Mouse (Mus musculus) neural tube, embryonic 13.5 days (tissue): ENCODE measurements around the gene Dnpep. TPM values are rescaled to one million over a fixed set of nuclear protein-coding genes. Genes with fewer than 3 reads are reported as not detected.

Experiments used
- ATAC-seq: fragments of 200-750 bp; cut with Nextera tagmentation; 2 replicates; pipeline ENCODE4 v1.8.0; 2017; ENCODE audit warnings: low read depth, mild to moderate bottlenecking, moderate TSS enrichment, moderate library complexity
- H3K27ac ChIP-seq: fragments of 300-500 bp; sonication (generic); replicated peaks from 2 replicates; pipeline ENCODE4 v1.5.1; 2015; ENCODE audit warnings: moderate library complexity, mild to moderate bottlenecking, inconsistent platforms
- H3K27me3 ChIP-seq: fragments of 300-500 bp; sonication (generic); 2 replicates; pipeline ENCODE4 v1.6.1; 2015; ENCODE audit warnings: mild to moderate bottlenecking, inconsistent platforms
- H3K36me3 ChIP-seq: fragments of 300-500 bp; sonication (generic); 2 replicates; pipeline ENCODE4 v1.6.1; 2015; ENCODE audit warnings: mild to moderate bottlenecking, inconsistent platforms
- H3K4me1 ChIP-seq: fragments of 300-500 bp; sonication (generic); replicated peaks from 2 replicates; pipeline ENCODE4 v1.6.1; 2015; ENCODE audit warnings: inconsistent platforms
- H3K4me2 ChIP-seq: fragments of 300-500 bp; sonication (generic); 2 replicates; pipeline ENCODE4 v1.6.1; 2015; ENCODE audit warnings: inconsistent platforms, mild to moderate bottlenecking, moderate library complexity
- H3K4me3 ChIP-seq: fragments of 300-500 bp; sonication (generic); 2 replicates; pipeline ENCODE4 v1.5.1; 2015; ENCODE audit warnings: mild to moderate bottlenecking, inconsistent platforms
- H3K9ac ChIP-seq: fragments of 300-500 bp; sonication (generic); 2 replicates; pipeline ENCODE4 v1.6.1; 2015; ENCODE audit warnings: moderate library complexity, mild to moderate bottlenecking, inconsistent platforms
- H3K9me3 ChIP-seq: fragments of 300-500 bp; sonication (generic); 2 replicates; pipeline ENCODE4 v1.6.1; 2016; ENCODE audit warnings: inconsistent platforms
- WGBS: fragments of 180-500 bp; shearing (Covaris S2); methylation state at CpG from one replicate; pipeline ENCODE4 v1.1.7; 2015; 5-methylcytosine and 5-hydroxymethylcytosine counted together
- polyA plus RNA-seq: library from polyadenylated mRNA; unstranded; fragments of >200 nt; fragmentation: Nextera tagmentation; extraction: Ambion mirVana; gene quantifications from 2 replicates; pipeline ENCODE4 v1.2.1, GENCODE M21; 2015

Dnpep gene
- polyA plus RNA-seq, 1 experiment from 2014 or later: 187 TPM

- H3K27me3 ChIP-seq: peaks cover 14% of the 10 kb centered on the region
- no peaks in the 10 kb centered on the region for H3K36me3 ChIP-seq
- H3K4me1 ChIP-seq: peaks cover 20% of the 10 kb centered on the region
- H3K4me2 ChIP-seq: peak overlapping the region; percentile 20; the same call in 1 of the 2 replicates
- no peak overlapping the region for H3K27ac ChIP-seq
- WGBS: 35% methylated on average over 20 of the region's 20 CpGs
- no peak overlapping the region for H3K4me3 ChIP-seq
- no peak for ATAC-seq
- no peaks in the 10 kb centered on the region for H3K9me3 ChIP-seq
- H3K9ac ChIP-seq: no peak overlapping the region; the same call in 1 of the 2 replicates
Measured at GRCm38 (mm10) chr1:75345036-75345935, 27.5 kb upstream of the Dnpep start.

DNA sequence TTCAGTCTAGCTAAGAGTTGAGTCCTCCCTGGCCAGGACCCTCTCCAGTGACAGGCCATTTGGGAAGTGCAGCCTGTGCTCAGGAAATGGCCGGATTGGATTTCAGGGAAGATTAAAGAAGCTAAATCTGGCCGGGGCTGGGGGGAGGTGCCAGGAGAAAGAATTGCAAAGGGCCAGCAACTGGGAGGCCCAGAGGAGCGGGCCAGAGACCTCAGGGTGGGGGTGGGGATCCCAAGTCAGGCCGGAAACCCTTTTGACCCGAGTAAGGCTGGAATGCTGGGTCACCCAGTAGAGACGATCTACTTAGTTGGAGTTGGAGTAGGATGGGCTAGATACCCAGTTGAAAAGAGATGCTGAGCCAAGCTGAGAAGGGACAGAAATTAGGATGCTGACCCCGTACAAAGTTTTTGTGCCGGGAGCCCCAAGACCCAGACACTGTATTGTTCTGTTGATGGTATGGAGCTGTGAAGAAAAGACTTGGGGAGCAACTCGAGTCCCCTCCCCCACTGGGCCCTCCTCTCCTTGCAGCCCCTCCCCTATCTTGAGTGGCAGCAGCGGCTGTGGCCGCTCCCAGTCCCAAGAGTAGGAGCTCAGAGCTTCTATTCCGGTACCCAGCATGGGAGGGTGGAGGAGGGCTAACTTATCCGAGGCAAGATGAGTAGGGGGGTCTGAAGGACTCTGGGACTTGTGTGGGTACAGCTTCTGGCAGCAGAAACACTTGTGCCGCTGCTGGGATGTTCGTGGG lies 26.7 kb upstream of the Dnpep start:
- H3K27me3 ChIP-seq: peaks cover 14% of the 10 kb centered on the region
- H3K4me1 ChIP-seq: peaks cover 26% of the 10 kb centered on the region
- WGBS: 4% methylated on average over 15 of the region's 15 CpGs
- peak overlapping the region; percentile 20; the same call in 1 of the 2 replicates for H3K4me2 ChIP-seq
- H3K9me3 ChIP-seq: no peaks in the 10 kb centered on the region
- ATAC-seq: peak; percentile 28; the same call in 1 of the 2 replicates
- no peak overlapping the region for H3K27ac ChIP-seq
- H3K4me3 ChIP-seq: no peak overlapping the region
- H3K9ac ChIP-seq: no peak overlapping the region
- no peaks in the 10 kb centered on the region for H3K36me3 ChIP-seq

DNA sequence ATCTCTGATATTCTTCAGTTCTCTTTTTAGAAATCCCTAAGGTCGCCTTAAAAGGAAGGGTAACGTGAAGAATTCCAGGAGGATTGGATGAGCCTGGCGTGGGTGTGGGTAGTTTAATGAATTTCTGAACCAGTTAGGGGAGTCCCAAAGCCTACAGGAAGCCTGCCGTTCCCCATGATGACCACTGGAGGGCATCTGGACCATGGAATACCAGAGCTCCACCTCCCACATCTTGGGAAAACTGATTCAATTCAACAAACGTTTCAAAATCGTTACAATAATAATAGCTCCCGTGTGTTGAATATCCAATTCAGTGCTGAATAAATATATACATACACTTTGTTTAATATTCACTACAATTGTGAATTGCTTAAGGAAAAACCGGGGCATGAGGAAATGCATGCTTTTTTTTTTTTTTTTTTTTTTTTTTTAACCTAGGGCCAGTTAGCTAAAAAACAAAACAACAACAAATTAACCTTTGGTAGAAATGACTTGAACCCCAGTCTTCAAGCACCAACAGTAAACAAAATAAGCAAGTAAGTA lies 25.2 kb upstream of the Dnpep start:
- H3K9ac ChIP-seq: no peak overlapping the region
- H3K9me3 ChIP-seq: no peaks in the 10 kb centered on the region
- H3K4me2 ChIP-seq: no peak overlapping the region
- WGBS: 1% methylated on average over 8 of the region's 8 CpGs
- H3K36me3 ChIP-seq: no peaks in the 10 kb centered on the region
- no peak overlapping the region for H3K4me3 ChIP-seq
- peaks cover 14% of the 10 kb centered on the region for H3K27me3 ChIP-seq
- H3K27ac ChIP-seq: no peak overlapping the region
- no peak for ATAC-seq
- H3K4me1 ChIP-seq: peaks cover 41% of the 10 kb centered on the region

- Histone ChIP-seq H3K4me2 (no peak overlapping the region), H3K4me3 (no peak overlapping the region), H3K36me3 (no peaks in the 10 kb centered on the region), H3K27ac (no peak overlapping the region), H3K9ac (no peak overlapping the region), H3K4me1 (peaks cover 48% of the 10 kb centered on the region), H3K27me3 (peaks cover 7% of the 10 kb centered on the region), H3K9me3 (no peaks in the 10 kb centered on the region)
- ATAC-seq: no peak
- WGBS: 65% methylated on average over 2 of the region's 2 CpGs
Measured at GRCm38 (mm10) chr1:75340519-75340918, 22.7 kb upstream of the Dnpep start.

GRCm38 (mm10) chr1:75339337-75339736 lies 21.5 kb upstream of the Dnpep start:
- 0 out of 2 replicates have a peak, but pooled peaks have one; percentile 19 for ATAC-seq
- 15% methylated on average over 9 of the region's 9 CpGs for WGBS

GRCm38 (mm10) chr1:75338091-75338694 lies 20.4 kb upstream of the Dnpep start:
- Histone ChIP-seq H3K4me1 (peaks cover 33% of the 10 kb centered on the region), H3K27me3 (no peaks in the 10 kb centered on the region), H3K4me2 (peak overlapping the region; percentile 26; the same call in 1 of the 2 replicates), H3K4me3 (no peak overlapping the region), H3K9me3 (no peaks in the 10 kb centered on the region), H3K9ac (peak overlapping the region; percentile 55), H3K36me3 (no peaks in the 10 kb centered on the region), H3K27ac (peak overlapping the region; percentile 75)
- peak; percentile 48 for ATAC-seq
- WGBS: 6% methylated on average over 11 of the region's 11 CpGs

More at GRCm38 (mm10) chr1:75339337-75339736, 21.5 kb upstream of the Dnpep start:
- Histone ChIP-seq H3K4me2 (no peak overlapping the region), H3K27ac (peak overlapping the region; percentile 75), H3K9me3 (no peaks in the 10 kb centered on the region), H3K4me1 (peaks cover 36% of the 10 kb centered on the region), H3K9ac (peak overlapping the region; percentile 39; the same call in 1 of the 2 replicates), H3K4me3 (no peak overlapping the region), H3K36me3 (no peaks in the 10 kb centered on the region), H3K27me3 (no peaks in the 10 kb centered on the region; the same call in 1 of the 2 replicates)

DNA sequence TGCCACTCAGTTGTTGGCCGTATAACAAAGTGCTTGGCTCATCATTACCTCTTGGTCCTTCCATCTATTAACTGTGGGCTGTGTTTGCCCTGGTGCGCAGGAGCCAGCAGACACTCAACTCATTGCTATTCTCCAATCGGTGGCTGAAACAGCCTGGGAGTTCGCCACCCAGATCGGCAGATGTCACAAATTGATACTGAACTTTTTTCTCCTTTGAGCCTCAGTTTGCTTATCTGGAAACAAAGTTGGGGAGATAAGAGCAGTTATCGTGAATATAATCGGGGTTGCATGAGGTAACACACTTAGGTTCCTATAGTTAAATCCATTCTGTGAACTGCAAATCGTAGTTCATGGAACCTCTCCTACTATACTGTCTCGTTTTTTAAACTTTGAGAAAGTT lies 19.3 kb upstream of the Dnpep start:
- Histone ChIP-seq H3K4me3 (no peak overlapping the region), H3K27me3 (no peaks in the 10 kb centered on the region), H3K9me3 (no peaks in the 10 kb centered on the region), H3K9ac (no peak overlapping the region), H3K4me1 (peaks cover 33% of the 10 kb centered on the region), H3K27ac (no peak overlapping the region), H3K36me3 (no peaks in the 10 kb centered on the region), H3K4me2 (no peak overlapping the region)
- 55% methylated on average over 9 of the region's 9 CpGs for WGBS
- no peak for ATAC-seq

- no peaks in the 10 kb centered on the region for H3K9me3 ChIP-seq
- H3K4me1 ChIP-seq: peaks cover 33% of the 10 kb centered on the region
- H3K36me3 ChIP-seq: no peaks in the 10 kb centered on the region
- no peak overlapping the region for H3K27ac ChIP-seq
- no peak overlapping the region for H3K4me2 ChIP-seq
- ATAC-seq: no peak
- H3K4me3 ChIP-seq: no peak overlapping the region
- H3K27me3 ChIP-seq: no peaks in the 10 kb centered on the region
- no peak overlapping the region for H3K9ac ChIP-seq
- 60% methylated on average over 3 of the region's 3 CpGs for WGBS
Measured at GRCm38 (mm10) chr1:75336461-75336860, 18.7 kb upstream of the Dnpep start.

- Histone ChIP-seq H3K9me3 (0 out of 2 replicates have a peak, but pooled peaks cover 4% of the 10 kb centered on the region), H3K4me1 (no peaks in the 10 kb centered on the region), H3K27ac (no peak overlapping the region), H3K36me3 (no peaks in the 10 kb centered on the region), H3K27me3 (no peaks in the 10 kb centered on the region), H3K4me2 (no peak overlapping the region), H3K4me3 (no peak overlapping the region), H3K9ac (no peak overlapping the region)
- no peak for ATAC-seq
- WGBS: 85% methylated on average over 1 of the region's 1 CpGs
Measured at GRCm38 (mm10) chr1:75331271-75331670, 13.5 kb upstream of the Dnpep start.

DNA sequence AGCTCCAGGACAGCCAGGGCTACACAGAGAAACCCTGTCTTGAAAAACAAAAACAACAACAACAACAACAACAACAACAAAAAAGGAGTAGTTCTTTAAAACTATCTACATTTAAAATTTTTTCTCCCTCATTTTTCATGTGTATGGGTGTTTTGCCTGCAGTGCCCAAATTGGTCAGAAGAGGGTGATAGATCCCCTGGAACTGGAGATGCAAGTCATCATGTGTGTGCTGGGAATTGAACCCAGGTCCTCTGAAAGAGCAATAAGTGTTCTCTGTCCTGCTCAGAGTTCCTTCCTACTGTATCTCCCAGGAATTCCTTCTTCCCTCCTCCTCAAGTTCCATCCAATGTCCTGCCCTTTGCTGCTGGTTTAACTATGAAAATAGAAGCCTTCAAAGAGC lies 9.7 kb upstream of the Dnpep start:
- 0 out of 2 replicates have a peak, but pooled peaks cover 4% of the 10 kb centered on the region for H3K9me3 ChIP-seq
- H3K4me3 ChIP-seq: no peak overlapping the region
- H3K36me3 ChIP-seq: no peaks in the 10 kb centered on the region
- no peak for ATAC-seq
- no peak overlapping the region for H3K9ac ChIP-seq
- no peaks in the 10 kb centered on the region for H3K4me1 ChIP-seq
- no peak overlapping the region for H3K4me2 ChIP-seq
- no peak overlapping the region for H3K27ac ChIP-seq
- no peaks in the 10 kb centered on the region for H3K27me3 ChIP-seq

DNA sequence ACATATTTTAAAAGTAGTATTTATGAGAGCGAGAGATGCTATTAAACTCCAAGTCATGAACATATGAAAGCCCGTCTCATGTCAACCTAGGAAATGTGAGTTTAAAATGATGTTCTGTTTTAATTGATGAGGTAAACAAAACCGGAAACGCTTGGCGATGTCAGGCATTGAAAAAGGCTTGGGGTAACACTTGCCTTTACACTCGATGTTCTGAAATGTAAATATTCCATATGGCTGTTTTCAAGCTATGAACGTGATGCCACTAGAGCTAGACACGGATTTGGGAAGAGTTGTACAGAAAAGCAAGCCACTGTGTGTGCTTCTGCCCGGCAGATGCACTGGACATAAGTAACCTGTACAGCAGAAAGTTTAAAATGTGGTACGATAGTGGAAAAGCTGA lies 1.4 kb upstream of the Dnpep start:
- H3K4me1 ChIP-seq: peaks cover 11% of the 10 kb centered on the region
- no peak overlapping the region for H3K9ac ChIP-seq
- H3K27ac ChIP-seq: no peak overlapping the region
- H3K4me2 ChIP-seq: no peak overlapping the region
- H3K27me3 ChIP-seq: no peaks in the 10 kb centered on the region
- no peak overlapping the region for H3K4me3 ChIP-seq
- no peak for ATAC-seq
- WGBS: 91% methylated on average over 10 of the region's 10 CpGs
- no peaks in the 10 kb centered on the region for H3K9me3 ChIP-seq
- H3K36me3 ChIP-seq: peaks cover 15% of the 10 kb centered on the region
